Mouse (Mus musculus): Measurements from ENCODE around the gene Clptm1. TPM values are rescaled to one million over a fixed set of nuclear protein-coding genes. Genes with fewer than 3 reads are reported as not detected.
"Not testable (repeated sequence)": the region's sequence is repeated elsewhere in the genome, so short reads cannot be mapped to it uniquely, and the experiment has no call there.

Gene Clptm1
- polyA plus RNA-seq, 1 experiment from 2014 or later, result 75.2 TPM

- peaks cover under 1% of the 10 kb centered on the region for H3K36me3 ChIP-seq
- H3K4me1 ChIP-seq, result peaks cover 65% of the 10 kb centered on the region
- H3K9ac ChIP-seq, result no peak overlapping the region
Measured at GRCm38 (mm10) chr7:19690845-19691244, 26.0 kb upstream of the Clptm1 start.

DNA sequence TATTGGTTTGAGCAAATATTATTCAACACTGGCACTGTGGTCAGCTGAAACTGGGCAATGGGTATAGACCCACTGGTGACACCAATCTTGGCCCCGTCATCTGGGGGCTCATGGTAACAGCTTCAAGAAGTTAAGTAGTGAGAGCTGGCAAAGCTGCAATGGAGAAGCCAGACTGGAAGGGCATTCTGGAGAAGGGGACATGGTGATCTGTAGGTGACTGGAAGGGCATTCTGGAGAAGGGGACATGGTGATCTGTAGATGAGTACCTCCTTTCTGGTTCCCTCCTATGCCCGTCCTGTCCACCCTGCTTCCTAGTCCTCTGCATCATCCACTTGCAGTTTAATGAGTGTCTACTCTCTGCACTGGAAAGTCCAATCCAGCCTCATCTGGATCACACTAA, 23.8 kb upstream of the Clptm1 start:
- 77% methylated on average over 2 of the region's 2 CpGs for WGBS (ENCODE audit: insufficient replicate concordance)

More at GRCm38 (mm10) chr7:19690845-19691244, 26.0 kb upstream of the Clptm1 start:
- Histone ChIP-seq H3K27me3 (replicated peaks) (no peaks in the 10 kb centered on the region; the same call in 1 of the 2 replicates), H3K4me3 (no peak overlapping the region), H3K27ac (peak overlapping the region; percentile 70; the same call in 1 of the 2 replicates), H3K4me2 (no peak overlapping the region), H3K9me3 (replicated peaks) (no peaks in the 10 kb centered on the region)
- WGBS (ENCODE audit: insufficient replicate concordance), result 57% methylated on average over 4 of the region's 4 CpGs
- ATAC-seq, result no peak

DNA sequence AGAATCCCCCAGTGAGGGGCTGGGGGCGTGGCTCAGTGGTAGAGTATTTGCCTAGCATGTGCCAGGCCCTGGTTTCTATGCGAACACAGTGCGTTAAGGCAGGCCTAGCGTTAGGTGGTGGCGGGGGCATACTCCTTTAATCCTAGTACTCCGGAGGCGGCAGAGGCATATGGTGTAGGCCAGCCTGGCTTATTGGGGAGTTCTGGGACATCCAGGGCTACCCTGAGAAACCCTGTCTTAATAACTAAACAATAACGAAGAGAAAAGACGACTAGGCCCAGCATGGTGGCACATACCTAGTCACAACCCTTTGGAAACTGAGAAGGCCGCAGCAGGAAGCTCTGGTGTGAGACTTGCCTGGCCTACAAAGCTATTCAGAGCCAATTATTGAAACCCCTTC, 23.3 kb upstream of the Clptm1 start:
- Histone ChIP-seq H3K27me3 (replicated peaks) (no peaks in the 10 kb centered on the region), H3K36me3 (no peaks in the 10 kb centered on the region), H3K9me3 (replicated peaks) (no peaks in the 10 kb centered on the region), H3K9ac (no peak overlapping the region), H3K4me1 (peaks cover 48% of the 10 kb centered on the region), H3K4me2 (no peak overlapping the region), H3K4me3 (no peak overlapping the region), H3K27ac (no peak overlapping the region)
- 86% methylated on average over 10 of the region's 10 CpGs for WGBS (ENCODE audit: insufficient replicate concordance)
- ATAC-seq, result no peak

More for the DNA sequence above, 23.8 kb upstream of the Clptm1 start:
- no peaks in the 10 kb centered on the region; the same call in 1 of the 2 replicates for H3K27me3 ChIP-seq (replicated peaks)
- peaks cover 49% of the 10 kb centered on the region for H3K4me1 ChIP-seq
- no peaks in the 10 kb centered on the region for H3K36me3 ChIP-seq
- H3K4me3 ChIP-seq, result no peak overlapping the region
- no peak overlapping the region for H3K9ac ChIP-seq
- no peaks in the 10 kb centered on the region for H3K9me3 ChIP-seq (replicated peaks)
- H3K4me2 ChIP-seq, result no peak overlapping the region
- no peak for ATAC-seq
- no peak overlapping the region for H3K27ac ChIP-seq

GRCm38 (mm10) chr7:19686927-19687583, 22.2 kb upstream of the Clptm1 start:
- H3K9me3 ChIP-seq (replicated peaks); H3K4me2 ChIP-seq; H3K36me3 ChIP-seq; H3K27me3 ChIP-seq (replicated peaks); H3K9ac ChIP-seq; H3K4me3 ChIP-seq: not testable (repeated sequence)
- peak overlapping the region; percentile 22 for H3K27ac ChIP-seq
- H3K4me1 ChIP-seq, result peaks cover 46% of the 10 kb centered on the region
- peak; percentile 34; the same call in 1 of the 2 replicates for ATAC-seq
- 28% methylated on average over 8 of the region's 8 CpGs for WGBS (ENCODE audit: insufficient replicate concordance)

GRCm38 (mm10) chr7:19686521-19686920, 21.7 kb upstream of the Clptm1 start:
- Histone ChIP-seq H3K27me3 (replicated peaks) (no peaks in the 10 kb centered on the region), H3K36me3 (no peaks in the 10 kb centered on the region), H3K4me3 (no peak overlapping the region), H3K9me3 (replicated peaks) (no peaks in the 10 kb centered on the region), H3K27ac (peak overlapping the region; percentile 16), H3K4me2 (no peak overlapping the region), H3K9ac (no peak overlapping the region), H3K4me1 (peaks cover 46% of the 10 kb centered on the region)
- ATAC-seq, result peak; percentile 40
- WGBS (ENCODE audit: insufficient replicate concordance), result 76% methylated on average over 6 of the region's 6 CpGs

GRCm38 (mm10) chr7:19685374-19685773, 20.5 kb upstream of the Clptm1 start:
- peaks cover 50% of the 10 kb centered on the region for H3K4me1 ChIP-seq
- H3K4me3 ChIP-seq, result no peak overlapping the region
- no peaks in the 10 kb centered on the region for H3K27me3 ChIP-seq (replicated peaks)
- H3K4me2 ChIP-seq, result no peak overlapping the region
- H3K27ac ChIP-seq, result peak overlapping the region; percentile 16; the same call in 1 of the 2 replicates
- peak; percentile 62 for ATAC-seq
- no peaks in the 10 kb centered on the region for H3K36me3 ChIP-seq
- no peak overlapping the region for H3K9ac ChIP-seq
- no peaks in the 10 kb centered on the region for H3K9me3 ChIP-seq (replicated peaks)
- 51% methylated on average over 4 of the region's 4 CpGs for WGBS (ENCODE audit: insufficient replicate concordance)

- Histone ChIP-seq H3K36me3 (no peaks in the 10 kb centered on the region), H3K27me3 (replicated peaks) (no peaks in the 10 kb centered on the region), H3K4me2 (no peak overlapping the region), H3K9ac (no peak overlapping the region), H3K27ac (no peak overlapping the region), H3K9me3 (replicated peaks) (no peaks in the 10 kb centered on the region), H3K4me1 (peaks cover 45% of the 10 kb centered on the region), H3K4me3 (no peak overlapping the region)
- 67% methylated on average over 6 of the region's 6 CpGs for WGBS (ENCODE audit: insufficient replicate concordance)
- no peak for ATAC-seq
Measured at GRCm38 (mm10) chr7:19683771-19684201, 19.0 kb upstream of the Clptm1 start.

DNA sequence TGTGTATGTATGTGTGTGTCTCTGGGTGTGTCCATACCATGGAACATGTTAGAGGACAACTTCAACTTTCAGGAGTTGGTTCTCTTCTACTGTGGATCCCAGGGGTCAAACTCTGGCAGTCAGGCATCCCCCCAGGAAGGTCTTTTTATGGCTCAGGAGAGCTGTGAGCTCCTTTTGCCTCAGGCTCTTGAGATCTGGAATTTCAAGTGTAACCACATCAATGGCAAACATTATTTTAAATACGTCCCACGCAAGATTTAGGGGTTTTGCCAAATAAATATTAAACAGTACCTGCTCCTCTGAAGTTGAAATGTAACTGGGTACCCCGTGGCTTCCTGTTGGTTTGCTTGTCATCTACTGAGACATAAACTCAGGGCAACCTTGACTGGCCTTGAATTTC, 18.1 kb upstream of the Clptm1 start:
- no peaks in the 10 kb centered on the region for H3K36me3 ChIP-seq
- ATAC-seq, result no peak
- no peaks in the 10 kb centered on the region for H3K9me3 ChIP-seq (replicated peaks)
- H3K27ac ChIP-seq, result no peak overlapping the region
- no peak overlapping the region for H3K9ac ChIP-seq
- no peak overlapping the region for H3K4me2 ChIP-seq
- H3K4me1 ChIP-seq, result peaks cover 45% of the 10 kb centered on the region
- H3K4me3 ChIP-seq, result no peak overlapping the region
- WGBS (ENCODE audit: insufficient replicate concordance), result 71% methylated on average over 3 of the region's 3 CpGs
- H3K27me3 ChIP-seq (replicated peaks), result no peaks in the 10 kb centered on the region

GRCm38 (mm10) chr7:19681202-19681694, 16.4 kb upstream of the Clptm1 start, which contains the start of the genes Gm44805 and Apoc4:
Gene Gm44805, minus strand, starts transcription at chr7:19681423.
Gene Apoc4, minus strand, starts transcription at chr7:19681479.
- Histone ChIP-seq H3K36me3 (no peaks in the 10 kb centered on the region), H3K27ac (peak within 1 kb of the TSS; percentile 61), H3K9me3 (replicated peaks) (no peaks in the 10 kb centered on the region), H3K27me3 (replicated peaks) (no peaks in the 10 kb centered on the region), H3K4me2 (no peak within 1 kb of the TSS), H3K4me1 (peaks cover 41% of the 10 kb centered on the region), H3K9ac (no peak within 1 kb of the TSS), H3K4me3 (no peak within 1 kb of the TSS)
- WGBS (ENCODE audit: insufficient replicate concordance), result 53% methylated on average over 8 of the region's 8 CpGs
- no peak for ATAC-seq

- no peak; the same call in 1 of the 2 replicates for ATAC-seq
- Histone ChIP-seq H3K27ac (peak overlapping the region; percentile 61), H3K4me1 (peaks cover 41% of the 10 kb centered on the region), H3K9ac (no peak overlapping the region), H3K4me2 (no peak overlapping the region), H3K27me3 (replicated peaks) (no peaks in the 10 kb centered on the region), H3K4me3 (no peak overlapping the region), H3K9me3 (replicated peaks) (no peaks in the 10 kb centered on the region), H3K36me3 (no peaks in the 10 kb centered on the region)
- WGBS (ENCODE audit: insufficient replicate concordance), result 63% methylated on average over 2 of the region's 2 CpGs
Measured at GRCm38 (mm10) chr7:19680702-19681101, 15.9 kb upstream of the Clptm1 start.

GRCm38 (mm10) chr7:19678901-19679300, 14.1 kb upstream of the Clptm1 start:
- no peak for ATAC-seq
- WGBS (ENCODE audit: insufficient replicate concordance), result 85% methylated on average over 3 of the region's 3 CpGs
- H3K9me3 ChIP-seq (replicated peaks), result no peaks in the 10 kb centered on the region
- H3K36me3 ChIP-seq, result no peaks in the 10 kb centered on the region
- peaks cover 38% of the 10 kb centered on the region for H3K4me1 ChIP-seq
- no peak overlapping the region for H3K4me3 ChIP-seq
- H3K9ac ChIP-seq, result no peak overlapping the region
- no peak overlapping the region for H3K4me2 ChIP-seq
- H3K27ac ChIP-seq, result no peak overlapping the region
- H3K27me3 ChIP-seq (replicated peaks), result no peaks in the 10 kb centered on the region

- H3K4me2 ChIP-seq, result no peak within 1 kb of the TSS
- 65% methylated on average over 8 of the region's 8 CpGs for WGBS (ENCODE audit: insufficient replicate concordance)
- no peaks in the 10 kb centered on the region for H3K36me3 ChIP-seq
- H3K9ac ChIP-seq, result no peak within 1 kb of the TSS
- H3K27me3 ChIP-seq (replicated peaks), result no peaks in the 10 kb centered on the region
- 0 out of 2 replicates have a peak within 1 kb of the TSS, but pooled peaks have one; percentile 4 for H3K27ac ChIP-seq
- H3K9me3 ChIP-seq (replicated peaks), result no peaks in the 10 kb centered on the region
- no peak for ATAC-seq
- peaks cover 30% of the 10 kb centered on the region for H3K4me1 ChIP-seq
- no peak within 1 kb of the TSS for H3K4me3 ChIP-seq
Measured at GRCm38 (mm10) chr7:19677872-19678271, 13.0 kb upstream of the Clptm1 start, which contains the start of gene Apoc2. Gene Apoc2, minus strand, starts transcription at chr7:19677941.
